Mouse (Mus musculus) embryo, embryonic 11 days (tissue): Measurements from ENCODE around the gene Olfr215.
"Not testable (repeated sequence)": the region's sequence is repeated elsewhere in the genome, so short reads cannot be mapped to it uniquely, and the experiment has no call there.

Experiments used
- DNase-seq: peaks from one replicate; pipeline ENCODE4 v3.0.0-alpha.2; 2015

The Olfr215 gene

GRCm38 (mm10) chr6:116584095-116584494, at the start of gene Olfr215:
TSS of gene Olfr215 (minus strand) at chr6:116584195.
- no peak for DNase-seq

- peak; percentile 76 for DNase-seq
These were observed 48.1 kb upstream of the Olfr215 start for GRCm38 (mm10) chr6:116632129-116632528.

DNA sequence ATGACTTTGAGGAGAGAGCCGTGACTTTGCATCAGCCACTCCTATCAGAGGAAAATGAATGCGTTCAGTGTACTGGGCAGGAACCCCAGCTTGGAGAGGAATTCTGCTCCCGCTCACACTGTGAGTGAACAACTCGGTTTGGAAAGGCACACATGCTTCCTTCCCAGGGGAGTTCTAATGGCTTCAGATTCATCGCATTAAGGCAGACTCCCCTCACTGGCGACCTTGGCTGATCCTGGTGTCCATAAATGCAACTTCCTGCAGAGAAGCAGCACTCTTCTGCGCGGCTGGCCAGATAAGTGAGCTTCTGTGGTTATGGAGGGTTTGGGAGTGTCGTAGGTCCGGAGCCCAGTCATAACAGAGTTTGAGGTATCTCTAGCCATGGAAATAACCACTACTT, 45.8 kb upstream of the Olfr215 start:
- no peak for DNase-seq

DNA sequence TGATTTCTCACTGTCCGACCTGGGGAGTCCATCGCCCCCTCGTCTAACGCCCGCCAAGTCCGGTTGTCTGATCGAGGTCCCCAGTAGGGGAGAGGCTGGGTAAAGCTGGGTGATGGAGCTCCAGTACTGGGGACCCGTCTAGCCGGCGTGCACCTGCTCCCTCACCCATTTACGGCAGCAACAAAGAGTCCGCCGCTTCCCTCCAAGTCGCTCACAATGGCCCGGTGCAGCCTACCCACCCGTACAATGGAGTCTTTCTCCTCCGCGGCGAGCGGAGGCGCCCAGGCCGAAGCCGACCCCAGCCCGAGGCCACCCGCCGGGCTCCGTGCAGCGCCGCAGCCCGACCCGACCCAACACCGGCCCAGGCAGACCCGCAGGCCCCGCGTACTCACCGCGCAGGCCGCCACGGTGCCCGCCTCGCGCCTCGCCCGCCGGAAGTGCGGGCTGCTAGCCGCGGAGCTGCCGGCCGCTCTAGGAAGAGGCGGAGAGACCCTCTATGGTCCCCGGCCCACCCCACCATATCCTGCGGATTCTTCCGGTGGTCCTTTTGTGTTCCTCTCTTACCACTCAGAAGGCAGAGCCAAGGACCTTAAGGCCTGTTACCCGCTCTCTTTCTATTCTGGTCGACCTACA, 44.7 kb upstream of the Olfr215 start, which contains the start of gene Zfp422:
Zfp422 (minus strand) TSS at position 461 of the 633 bp plus-strand sequence.
- peak; percentile 92 for DNase-seq

DNA sequence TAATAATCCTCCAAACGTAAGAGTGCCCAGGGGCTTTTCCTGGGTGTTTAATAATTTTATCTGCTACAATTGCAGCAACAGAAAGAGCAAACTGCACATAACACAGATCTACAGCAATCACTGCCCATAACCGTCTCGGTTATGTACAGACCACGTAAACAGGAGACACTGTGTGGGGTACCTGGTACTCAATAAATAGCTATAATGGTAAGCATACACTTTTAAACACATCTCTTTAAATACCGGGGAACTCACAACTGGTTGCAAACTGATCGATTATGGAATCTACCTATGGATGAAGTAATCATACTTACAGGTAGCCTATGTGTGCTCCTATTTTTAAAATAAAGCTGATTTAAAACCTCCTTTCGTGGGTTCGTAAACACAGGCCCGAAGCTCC, 44.1 kb upstream of the Olfr215 start:
- no peak for DNase-seq

DNA sequence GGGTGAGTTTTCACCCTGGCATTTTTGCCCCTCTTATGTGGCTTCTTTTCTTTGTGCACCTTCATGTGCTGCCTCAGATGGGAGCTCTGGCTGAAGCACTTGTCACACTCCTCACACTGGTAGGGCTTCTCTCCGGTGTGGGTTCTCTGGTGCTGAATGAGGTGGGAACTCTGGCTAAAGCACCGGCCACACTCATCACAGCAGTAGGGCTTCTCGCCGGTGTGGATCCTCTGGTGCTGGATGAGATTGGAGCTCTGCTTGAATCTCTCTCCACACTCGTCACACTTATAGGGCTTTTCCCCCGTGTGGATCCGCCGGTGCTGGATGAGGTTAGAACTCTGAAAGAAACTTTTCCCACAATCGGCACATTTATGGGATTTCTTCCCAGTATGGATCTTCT, 42.4 kb upstream of the Olfr215 start:
- not testable (repeated sequence) for DNase-seq

DNA sequence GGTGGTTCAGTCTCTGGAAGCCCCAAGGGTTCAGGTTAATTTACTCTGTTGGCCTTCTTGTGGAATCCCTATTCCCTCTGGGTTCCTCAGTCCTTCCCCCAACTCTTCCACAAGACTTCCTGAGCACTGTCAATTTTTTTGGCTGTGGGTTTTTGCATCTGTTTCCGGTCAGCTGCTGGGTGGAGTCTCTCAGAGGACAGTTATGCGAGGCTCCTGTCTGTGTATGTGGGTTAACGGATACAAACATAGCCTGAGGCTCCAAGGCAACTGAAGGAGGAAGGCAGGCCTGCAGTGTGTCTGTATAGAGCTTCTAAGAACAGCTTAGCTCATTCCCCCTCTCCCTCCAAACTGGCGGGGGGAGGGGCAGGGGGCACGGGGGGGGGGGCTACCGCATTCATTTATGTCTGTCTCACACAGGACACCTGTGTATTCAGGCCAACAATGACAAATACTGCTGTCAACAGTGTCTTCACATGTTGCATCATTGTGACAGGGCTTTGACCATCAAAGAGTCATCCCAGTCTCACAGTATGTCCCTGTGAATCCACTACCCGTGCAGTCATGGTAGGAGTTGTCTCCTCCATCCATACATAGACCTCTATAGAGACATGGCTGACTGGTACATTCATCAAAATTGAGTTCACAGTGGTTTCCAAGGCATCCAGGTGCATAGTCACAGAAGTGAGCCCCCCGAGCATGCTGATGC, 37.5 kb upstream of the Olfr215 start:
- peak; percentile 9 for DNase-seq

- no peak for DNase-seq
These were observed 34.1 kb upstream of the Olfr215 start for GRCm38 (mm10) chr6:116618073-116618472.

DNA sequence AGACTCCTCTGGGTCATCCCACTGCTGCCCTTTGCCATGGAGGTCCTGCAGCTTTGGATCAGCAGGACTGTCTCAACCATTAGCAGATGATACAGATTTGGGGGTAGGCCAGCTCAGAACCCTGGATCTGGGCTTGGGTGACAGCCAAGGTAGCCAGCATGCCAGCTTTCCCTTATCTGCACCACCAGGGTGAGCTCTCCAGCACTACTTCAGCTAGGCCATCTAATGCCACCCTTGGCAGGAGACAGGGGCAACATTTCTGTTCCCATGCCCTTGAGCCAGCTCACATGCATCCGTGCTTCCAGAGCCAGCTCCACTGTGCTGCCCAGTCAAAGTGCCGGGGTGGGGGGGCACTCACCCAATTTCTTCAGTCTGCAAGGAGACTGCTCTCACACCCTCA, 31.7 kb upstream of the Olfr215 start:
- no peak for DNase-seq

GRCm38 (mm10) chr6:116607230-116607629, 23.2 kb upstream of the Olfr215 start:
- peak; percentile 4 for DNase-seq

DNA sequence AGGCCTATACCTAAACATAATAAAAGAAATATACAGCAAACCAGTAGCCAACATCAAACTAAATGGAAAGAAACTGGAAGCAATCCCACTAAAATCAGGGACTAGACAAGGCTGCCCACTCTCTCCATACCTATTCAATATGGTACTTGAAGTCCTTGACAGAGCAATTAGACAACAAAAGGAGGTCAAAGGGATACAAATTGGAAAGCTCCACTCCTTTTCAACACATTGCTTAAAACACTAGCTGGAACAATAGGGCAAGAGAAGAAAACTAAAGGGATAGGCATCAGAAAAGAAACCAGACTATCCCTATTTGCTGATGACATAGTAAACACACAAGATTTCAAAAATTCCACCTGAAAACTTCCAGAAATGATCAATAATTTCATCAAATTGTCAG, 17.0 kb upstream of the Olfr215 start:
- DNase-seq = not testable (repeated sequence)

DNA sequence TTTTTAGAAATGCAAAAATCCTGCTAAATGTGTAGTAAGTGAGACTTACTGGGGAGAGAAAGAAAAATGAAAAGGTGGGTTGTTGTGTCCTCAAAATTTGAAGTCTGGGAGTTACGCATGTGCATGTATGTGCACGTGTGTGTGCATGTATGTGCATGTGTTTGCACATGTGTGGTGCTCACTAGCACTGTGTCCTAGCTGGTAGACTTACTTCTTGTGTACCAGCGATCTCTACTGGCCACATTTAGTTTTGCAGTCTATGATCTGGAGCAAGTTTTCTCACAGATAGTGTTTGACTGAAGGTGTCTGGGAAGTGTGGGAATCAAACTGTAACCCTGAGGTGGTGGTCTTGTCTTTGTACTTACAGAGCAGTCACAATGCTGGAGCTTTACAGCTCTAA, 14.2 kb downstream of the Olfr215 start:
- peak; percentile 55 for DNase-seq

- no peak for DNase-seq
These were observed 29.0 kb downstream of the Olfr215 start for GRCm38 (mm10) chr6:116554952-116555351.

DNA sequence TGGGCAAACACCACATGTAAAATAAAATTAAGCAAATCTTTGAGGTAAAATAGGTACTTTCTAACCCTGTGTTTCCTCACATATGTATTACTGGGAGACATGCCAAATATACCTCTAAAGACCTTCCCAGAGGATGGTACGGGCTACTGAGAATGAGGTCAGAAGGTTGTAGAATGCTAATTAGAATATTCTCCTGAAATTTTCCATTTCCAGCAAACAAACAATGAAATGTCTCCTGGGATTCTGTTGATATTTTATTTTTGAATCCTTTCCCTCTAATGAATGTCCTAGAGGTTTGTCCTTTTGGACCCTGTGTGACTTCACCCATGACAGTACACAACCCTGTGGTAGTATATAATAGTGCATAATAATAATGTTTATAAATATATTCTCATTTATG, 30.1 kb downstream of the Olfr215 start, which contains the start of gene Olfr214:
Olfr214 (plus strand) TSS at position 301 of the 400 bp plus-strand sequence.
- no peak for DNase-seq

DNA sequence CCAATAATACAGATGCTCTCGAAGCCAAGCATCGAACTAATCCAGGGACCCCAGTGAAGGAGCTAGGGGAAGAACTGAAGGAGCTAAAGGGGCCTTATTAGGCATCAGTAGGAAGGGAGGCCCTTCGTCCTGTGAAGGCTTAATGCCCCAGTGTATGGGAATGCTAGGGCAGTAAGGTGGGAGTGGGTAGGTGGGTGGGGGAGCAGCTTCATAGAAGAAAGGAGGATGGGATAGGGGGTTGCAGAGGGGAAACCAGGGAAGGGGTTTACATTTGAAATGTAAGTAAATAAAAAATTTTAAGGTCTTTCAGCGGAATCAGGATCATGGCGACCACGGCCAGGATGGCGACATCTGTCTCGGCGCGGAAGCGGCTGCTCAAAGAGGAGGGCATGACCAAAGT, 33.2 kb downstream of the Olfr215 start, which contains the start of gene Gm5580:
Gm5580 (plus strand) TSS at position 301 of the 400 bp plus-strand sequence.
- not testable (repeated sequence) for DNase-seq

DNA sequence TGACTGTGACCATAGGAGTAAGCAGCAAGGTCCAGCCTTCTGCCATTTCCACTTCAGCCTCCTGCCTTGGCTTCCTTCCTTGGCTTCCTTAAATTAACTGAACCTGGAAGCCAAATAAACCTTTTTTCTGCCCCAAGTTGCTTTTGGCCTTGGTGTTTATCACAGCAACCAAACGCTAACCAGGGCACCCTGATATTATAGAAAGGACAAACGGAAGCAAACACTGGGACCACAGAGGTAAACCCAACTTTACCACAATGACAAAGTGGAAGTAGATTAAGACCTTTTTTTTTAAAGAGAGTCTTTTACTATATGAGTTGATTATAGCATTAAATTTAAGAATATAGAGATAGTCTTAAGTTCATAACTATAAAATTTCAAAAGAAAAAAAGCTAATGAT, 41.5 kb downstream of the Olfr215 start:
- no peak for DNase-seq

GRCm38 (mm10) chr6:116538156-116538555, 45.8 kb downstream of the Olfr215 start, which contains the start of gene Olfr213:
TSS of gene Olfr213 (plus strand) at chr6:116538456.
- no peak for DNase-seq
